Mouse (Mus musculus) spleen, postnatal 10 days (tissue): ENCODE measurements around the gene Tll2.

Experiments used
- DNase-seq, 2 experiments: peaks; one replicate each; pipeline ENCODE4 v3.0.0; 2021 to 2022; ENCODE audit warnings: low spot score in 2 of 2

Tll2 gene

GRCm38 (mm10) chr19:41088491-41088890 lies 118.1 kb downstream of the Tll2 start:
- no peak for DNase-seq

DNA sequence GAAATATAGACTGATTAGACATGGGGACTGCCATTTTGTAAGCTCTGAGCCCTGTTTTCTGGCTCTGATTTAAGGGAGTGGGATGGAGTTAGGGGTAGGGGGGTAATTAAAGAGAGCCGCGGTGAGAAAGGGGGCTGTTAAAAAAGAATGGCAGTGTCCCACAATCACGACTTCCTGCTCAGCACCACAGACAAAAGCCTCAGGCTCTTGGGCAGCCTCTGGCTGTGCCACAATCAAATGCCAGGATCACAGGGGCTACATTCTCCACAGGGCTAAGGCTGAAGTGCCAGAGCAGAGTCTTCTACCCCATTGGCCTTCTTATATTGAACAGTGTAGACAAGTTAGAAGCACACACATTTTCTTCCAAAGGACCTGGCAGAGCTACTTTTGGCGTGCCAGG lies 118.7 kb downstream of the Tll2 start:
- no peak for DNase-seq

DNA sequence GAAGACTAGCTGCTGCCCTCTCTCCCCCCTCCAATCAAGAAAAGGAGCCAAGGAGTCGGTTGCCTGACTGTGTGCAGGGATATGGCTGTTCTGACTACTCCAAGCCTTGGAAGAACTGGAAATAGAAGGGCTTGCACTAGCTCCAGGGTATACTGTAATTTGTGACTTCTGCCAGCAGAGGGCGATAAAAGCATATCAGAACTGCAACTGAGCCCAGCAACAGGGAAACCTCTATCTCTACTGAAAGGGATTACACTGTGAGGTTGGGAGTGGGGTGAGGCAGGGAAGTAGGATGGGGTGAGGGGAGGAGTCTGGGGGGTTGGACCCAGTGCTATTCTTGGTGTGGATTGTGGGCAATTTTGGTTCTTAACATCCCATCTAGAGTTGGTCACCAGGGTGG lies 119.9 kb downstream of the Tll2 start:
- DNase-seq, result peak; percentile 40 to 70

- DNase-seq, result no peak
These were observed 120.3 kb downstream of the Tll2 start for GRCm38 (mm10) chr19:41086289-41086688.

- no peak for DNase-seq
These were observed 123.0 kb downstream of the Tll2 start for GRCm38 (mm10) chr19:41083646-41084045.

- no peak for DNase-seq
These were observed 125.0 kb downstream of the Tll2 start for GRCm38 (mm10) chr19:41081589-41081988.

DNA sequence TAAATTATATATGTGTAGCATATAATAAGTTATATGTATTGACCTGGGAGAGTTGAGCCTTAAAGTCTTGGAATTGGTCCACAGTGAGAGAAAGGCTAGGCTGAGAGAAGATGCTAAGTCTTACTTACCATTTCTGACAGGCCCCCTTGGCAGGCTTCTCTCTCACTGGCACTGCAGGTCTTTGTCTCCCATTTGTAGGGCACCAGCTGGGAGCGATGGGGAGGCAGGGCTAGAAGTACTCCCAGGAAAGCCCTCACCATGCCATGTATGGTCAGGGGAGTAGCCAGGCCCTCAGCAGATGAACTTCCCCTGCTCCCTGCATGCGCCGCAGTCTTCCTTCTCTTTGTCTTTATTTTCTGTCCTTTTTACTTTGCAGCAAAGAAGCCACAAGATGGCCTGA lies 129.7 kb downstream of the Tll2 start, which contains the start of gene Opalin:
TSS of gene Opalin (minus strand) at position 208 of the 400 bp plus-strand sequence.
- DNase-seq, result no peak

- DNase-seq, result no peak
These were observed 132.7 kb downstream of the Tll2 start for GRCm38 (mm10) chr19:41073746-41074455.

GRCm38 (mm10) chr19:41071500-41071899 lies 135.1 kb downstream of the Tll2 start:
- peak; percentile 78 to 93 for DNase-seq

- DNase-seq, result no peak
These were observed 151.9 kb downstream of the Tll2 start for GRCm38 (mm10) chr19:41054702-41055101.

GRCm38 (mm10) chr19:41053530-41053929 lies 153.1 kb downstream of the Tll2 start:
- peak; percentile 35 to 79 for DNase-seq

- DNase-seq, result no peak
These were observed 154.4 kb downstream of the Tll2 start for GRCm38 (mm10) chr19:41052247-41052646.

DNA sequence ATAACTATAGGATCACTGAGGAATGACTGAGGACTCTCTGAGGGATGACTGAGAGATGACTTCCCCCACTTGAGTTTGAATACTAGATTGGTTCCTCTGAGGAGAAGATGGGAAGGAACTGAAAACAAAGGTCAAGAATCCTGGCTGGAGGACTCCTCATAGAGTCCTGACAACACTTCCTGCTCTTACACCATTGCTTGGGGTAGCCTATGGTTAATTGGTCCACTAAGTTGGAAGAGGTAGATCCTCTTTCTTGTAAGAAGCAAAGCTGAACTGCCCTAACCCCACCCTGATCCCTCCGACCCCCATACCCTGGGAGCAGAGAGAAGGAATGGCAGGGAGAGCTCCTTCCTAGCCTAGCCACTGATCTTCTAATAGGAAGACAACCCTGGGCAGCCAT lies 154.9 kb downstream of the Tll2 start:
- DNase-seq, result no peak

DNA sequence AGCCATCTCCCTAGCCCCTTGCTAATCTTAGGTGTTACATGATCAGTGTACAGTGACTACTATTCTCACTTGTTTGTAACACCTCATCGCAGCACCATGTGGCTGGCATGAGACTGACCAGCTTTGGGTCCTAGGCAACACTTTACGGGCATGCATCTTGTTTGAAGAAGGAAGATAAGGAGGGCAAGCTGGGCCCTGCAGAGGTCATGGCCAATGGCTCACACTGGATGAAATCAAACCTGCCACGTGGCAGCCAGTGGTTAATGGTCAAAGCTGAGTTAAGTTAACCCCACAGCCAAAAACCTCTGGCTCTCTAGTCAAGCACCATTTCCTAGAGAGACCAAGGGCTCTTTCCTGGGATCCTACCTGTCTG lies 158.5 kb downstream of the Tll2 start:
- DNase-seq, result no peak

DNA sequence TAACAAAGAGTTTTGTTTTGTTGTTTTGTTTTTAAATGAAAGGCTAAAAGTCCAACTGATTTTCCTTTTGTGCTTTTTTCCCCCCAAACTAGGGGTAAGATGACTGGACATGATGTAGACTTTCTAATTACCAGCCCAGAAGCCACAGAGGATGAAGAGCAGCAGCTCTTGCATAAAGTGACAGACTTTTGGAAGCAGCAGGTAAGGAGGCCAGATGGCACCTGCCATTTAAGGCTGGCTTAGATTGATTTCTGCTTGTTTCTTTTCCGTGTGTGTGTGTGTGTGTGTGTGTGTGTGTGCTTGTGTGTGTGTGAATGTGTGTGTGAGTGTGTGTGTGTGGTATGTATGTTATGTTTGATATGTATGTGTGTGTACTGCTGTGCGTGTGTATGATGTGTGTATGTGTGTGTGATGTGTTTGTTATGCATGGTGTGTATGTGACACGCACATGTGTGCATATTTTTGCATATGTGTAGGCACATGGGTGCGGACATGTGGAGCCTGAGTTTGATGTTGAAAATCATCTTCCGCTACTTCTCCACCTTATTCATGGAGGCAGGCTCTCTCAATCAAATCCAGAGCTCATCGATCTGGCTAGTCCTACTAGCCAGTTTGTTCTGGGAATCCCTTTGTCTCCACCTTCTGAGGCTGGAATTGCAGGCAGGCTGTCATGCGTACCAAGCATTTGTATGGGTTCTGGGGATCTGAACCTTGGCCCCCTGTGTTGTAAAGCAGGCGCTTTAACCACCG lies 159.0 kb downstream of the Tll2 start:
- DNase-seq, result no peak

DNA sequence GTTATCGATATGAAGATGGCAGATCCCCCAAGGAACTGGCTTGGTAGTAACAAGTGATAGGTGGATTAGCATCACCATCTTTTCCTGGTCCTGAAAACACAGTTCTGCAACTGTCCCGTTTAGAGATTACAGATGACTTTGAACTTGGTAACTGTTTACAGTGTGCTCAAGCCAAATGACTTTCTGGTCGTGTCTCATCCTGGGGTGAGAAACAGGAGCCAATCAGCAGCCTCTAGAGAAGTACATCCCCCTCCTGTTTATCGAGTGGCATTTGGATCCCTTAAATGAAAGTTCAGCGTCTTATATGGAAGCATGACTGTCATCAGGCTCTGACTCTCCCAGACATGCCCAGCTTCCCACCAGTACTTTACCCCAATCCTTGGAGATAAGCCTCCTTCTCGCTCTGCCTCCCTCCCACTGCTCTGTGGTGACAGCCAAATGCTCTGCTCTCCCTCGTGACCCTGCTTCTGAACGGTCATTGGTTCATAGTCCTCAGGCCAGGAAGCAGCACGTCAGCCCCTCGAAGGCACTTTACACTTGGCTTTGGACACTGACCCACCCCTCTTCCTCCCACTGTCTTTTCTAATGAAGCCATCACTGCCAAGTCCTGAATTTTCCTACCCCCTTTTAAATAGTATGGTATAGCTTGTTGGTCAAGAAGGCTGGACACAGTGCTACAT lies 161.4 kb downstream of the Tll2 start:
- no peak for DNase-seq

DNA sequence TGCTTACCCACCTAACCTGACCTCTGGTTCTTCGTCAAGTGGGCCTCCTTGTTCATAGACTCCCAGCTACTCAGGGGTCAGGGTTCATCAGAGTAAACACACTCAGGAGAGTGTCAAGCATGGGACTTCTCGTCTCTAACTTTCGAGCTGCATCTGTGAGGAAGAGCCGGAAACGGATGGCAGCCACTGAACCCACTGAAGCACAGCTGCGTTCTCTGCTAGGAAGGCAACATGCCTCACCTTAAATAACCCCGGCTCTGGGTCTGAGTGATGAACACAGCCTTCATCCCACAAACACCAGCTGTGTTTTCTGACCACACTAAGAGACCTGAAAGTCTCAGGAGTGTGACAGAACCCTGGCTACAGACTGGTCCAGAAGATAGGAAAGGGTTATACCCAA lies 167.5 kb downstream of the Tll2 start:
- DNase-seq, result peak in 1 of 2 experiments; percentile 37

- no peak for DNase-seq
These were observed 170.7 kb downstream of the Tll2 start for GRCm38 (mm10) chr19:41035809-41036551.
